Mouse (Mus musculus): ENCODE results near the gene Sez6l. TPM values are rescaled to one million over a fixed set of nuclear protein-coding genes. Genes with fewer than 3 reads are reported as not detected.

Gene Sez6l
- polyA plus RNA-seq, 1 experiment from 2014 or later = 46.3 TPM

- Histone ChIP-seq H3K9ac (replicated peaks; ENCODE audit: low read length) (no peak overlapping the region; the same call in 1 of the 2 replicates), H3K36me3 (ENCODE audit: control insufficient read depth, insufficient read depth, low read length) (peaks cover 49% of the 10 kb centered on the region), H3K27ac (replicated peaks; ENCODE audit: low read depth, low read length) (peak overlapping the region; percentile 78), H3K4me3 (replicated peaks; ENCODE audit: low read depth, low read length) (no peak overlapping the region), H3K4me1 (ENCODE audit: control insufficient read depth, insufficient read depth, low read length) (peaks cover 5% of the 10 kb centered on the region; the same call in 1 of the 2 replicates), H3K9me3 (ENCODE audit: control insufficient read depth, low read length) (no peaks in the 10 kb centered on the region), H3K27me3 (ENCODE audit: control insufficient read depth, insufficient read depth, low read length) (no peaks in the 10 kb centered on the region), H3K4me2 (ENCODE audit: low read length) (no peak overlapping the region)
- peak; percentile 44 for DNase-seq
- WGBS = 57% methylated on average over 9 of the region's 9 CpGs
- no peak for ATAC-seq (ENCODE audit: low FRiP score, low TSS enrichment)
Observed at GRCm38 (mm10) chr5:112382042-112382441, 194.9 kb downstream of the Sez6l start.

- peak overlapping the region; percentile 78 for H3K27ac ChIP-seq (replicated peaks; ENCODE audit: low read depth, low read length)
- DNase-seq (no peak), ATAC-seq (ENCODE audit: low FRiP score, low TSS enrichment) (no peak)
- H3K9me3 ChIP-seq (ENCODE audit: control insufficient read depth, low read length) = no peaks in the 10 kb centered on the region
- 86% methylated on average over 11 of the region's 11 CpGs for WGBS
- no peak overlapping the region for H3K4me3 ChIP-seq (replicated peaks; ENCODE audit: low read depth, low read length)
- no peaks in the 10 kb centered on the region for H3K27me3 ChIP-seq (ENCODE audit: control insufficient read depth, insufficient read depth, low read length)
- H3K4me1 ChIP-seq (ENCODE audit: control insufficient read depth, insufficient read depth, low read length) = peaks cover 5% of the 10 kb centered on the region; the same call in 1 of the 2 replicates
- H3K9ac ChIP-seq (replicated peaks; ENCODE audit: low read length) = no peak overlapping the region
- no peak overlapping the region for H3K4me2 ChIP-seq (ENCODE audit: low read length)
- H3K36me3 ChIP-seq (ENCODE audit: control insufficient read depth, insufficient read depth, low read length) = peaks cover 45% of the 10 kb centered on the region
Observed at GRCm38 (mm10) chr5:112381154-112381553, 195.8 kb downstream of the Sez6l start.

GRCm38 (mm10) chr5:112378716-112379115 lies 198.3 kb downstream of the Sez6l start:
- WGBS = 79% methylated on average over 6 of the region's 6 CpGs
- Histone ChIP-seq H3K4me2 (ENCODE audit: low read length) (no peak overlapping the region), H3K27me3 (ENCODE audit: control insufficient read depth, insufficient read depth, low read length) (no peaks in the 10 kb centered on the region), H3K36me3 (ENCODE audit: control insufficient read depth, insufficient read depth, low read length) (peaks cover 52% of the 10 kb centered on the region), H3K4me1 (ENCODE audit: control insufficient read depth, insufficient read depth, low read length) (peaks cover 5% of the 10 kb centered on the region; the same call in 1 of the 2 replicates), H3K4me3 (replicated peaks; ENCODE audit: low read depth, low read length) (no peak overlapping the region), H3K9ac (replicated peaks; ENCODE audit: low read length) (no peak overlapping the region), H3K27ac (replicated peaks; ENCODE audit: low read depth, low read length) (no peak overlapping the region), H3K9me3 (ENCODE audit: control insufficient read depth, low read length) (no peaks in the 10 kb centered on the region)
- ATAC-seq (ENCODE audit: low FRiP score, low TSS enrichment) (no peak), DNase-seq (no peak)

- ATAC-seq (ENCODE audit: low FRiP score, low TSS enrichment) (no peak), DNase-seq (no peak)
- WGBS = 87% methylated on average over 1 of the region's 1 CpGs
- H3K4me3 ChIP-seq (replicated peaks; ENCODE audit: low read depth, low read length) = no peak overlapping the region
- H3K27ac ChIP-seq (replicated peaks; ENCODE audit: low read depth, low read length) = no peak overlapping the region
- H3K9ac ChIP-seq (replicated peaks; ENCODE audit: low read length) = no peak overlapping the region
- no peaks in the 10 kb centered on the region for H3K27me3 ChIP-seq (ENCODE audit: control insufficient read depth, insufficient read depth, low read length)
- peaks cover 12% of the 10 kb centered on the region for H3K4me1 ChIP-seq (ENCODE audit: control insufficient read depth, insufficient read depth, low read length)
- H3K36me3 ChIP-seq (ENCODE audit: control insufficient read depth, insufficient read depth, low read length) = peaks cover 53% of the 10 kb centered on the region
- H3K9me3 ChIP-seq (ENCODE audit: control insufficient read depth, low read length) = no peaks in the 10 kb centered on the region
- H3K4me2 ChIP-seq (ENCODE audit: low read length) = no peak overlapping the region
Observed at GRCm38 (mm10) chr5:112377380-112377779, 199.6 kb downstream of the Sez6l start.

- Histone ChIP-seq H3K9ac (replicated peaks; ENCODE audit: low read length) (no peak overlapping the region), H3K27ac (replicated peaks; ENCODE audit: low read depth, low read length) (no peak overlapping the region), H3K9me3 (ENCODE audit: control insufficient read depth, low read length) (no peaks in the 10 kb centered on the region), H3K4me2 (ENCODE audit: low read length) (no peak overlapping the region), H3K27me3 (ENCODE audit: control insufficient read depth, insufficient read depth, low read length) (no peaks in the 10 kb centered on the region), H3K4me1 (ENCODE audit: control insufficient read depth, insufficient read depth, low read length) (peaks cover 20% of the 10 kb centered on the region), H3K4me3 (replicated peaks; ENCODE audit: low read depth, low read length) (no peak overlapping the region), H3K36me3 (ENCODE audit: control insufficient read depth, insufficient read depth, low read length) (peaks cover 50% of the 10 kb centered on the region)
- ATAC-seq (ENCODE audit: low FRiP score, low TSS enrichment) (no peak), DNase-seq (no peak)
- 96% methylated on average over 4 of the region's 4 CpGs for WGBS
Observed at GRCm38 (mm10) chr5:112376111-112376510, 200.9 kb downstream of the Sez6l start.

GRCm38 (mm10) chr5:112371933-112372332 lies 205.1 kb downstream of the Sez6l start:
- Histone ChIP-seq H3K36me3 (ENCODE audit: control insufficient read depth, insufficient read depth, low read length) (peaks cover 58% of the 10 kb centered on the region), H3K9me3 (ENCODE audit: control insufficient read depth, low read length) (no peaks in the 10 kb centered on the region), H3K4me3 (replicated peaks; ENCODE audit: low read depth, low read length) (no peak overlapping the region), H3K27ac (replicated peaks; ENCODE audit: low read depth, low read length) (peak overlapping the region; percentile 97), H3K9ac (replicated peaks; ENCODE audit: low read length) (peak overlapping the region; percentile 45; the same call in 1 of the 2 replicates), H3K4me2 (ENCODE audit: low read length) (peak overlapping the region; percentile 29), H3K27me3 (ENCODE audit: control insufficient read depth, insufficient read depth, low read length) (no peaks in the 10 kb centered on the region), H3K4me1 (ENCODE audit: control insufficient read depth, insufficient read depth, low read length) (peaks cover 40% of the 10 kb centered on the region)
- 3% methylated on average over 7 of the region's 7 CpGs for WGBS
- DNase-seq (peak; percentile 93), ATAC-seq (ENCODE audit: low FRiP score, low TSS enrichment) (peak; percentile 88)

- Histone ChIP-seq H3K4me1 (ENCODE audit: control insufficient read depth, insufficient read depth, low read length) (peaks cover 40% of the 10 kb centered on the region), H3K27ac (replicated peaks; ENCODE audit: low read depth, low read length) (peak overlapping the region; percentile 97), H3K9me3 (ENCODE audit: control insufficient read depth, low read length) (no peaks in the 10 kb centered on the region), H3K4me3 (replicated peaks; ENCODE audit: low read depth, low read length) (no peak overlapping the region), H3K27me3 (ENCODE audit: control insufficient read depth, insufficient read depth, low read length) (no peaks in the 10 kb centered on the region), H3K36me3 (ENCODE audit: control insufficient read depth, insufficient read depth, low read length) (peaks cover 54% of the 10 kb centered on the region), H3K4me2 (ENCODE audit: low read length) (no peak overlapping the region), H3K9ac (replicated peaks; ENCODE audit: low read length) (peak overlapping the region; percentile 31; the same call in 1 of the 2 replicates)
- ATAC-seq (ENCODE audit: low FRiP score, low TSS enrichment) = no peak
- DNase-seq = no peak
- 86% methylated on average over 12 of the region's 12 CpGs for WGBS
Observed at GRCm38 (mm10) chr5:112370236-112370813, 206.7 kb downstream of the Sez6l start.

GRCm38 (mm10) chr5:112369326-112369725 lies 207.7 kb downstream of the Sez6l start:
- peaks cover 54% of the 10 kb centered on the region for H3K36me3 ChIP-seq (ENCODE audit: control insufficient read depth, insufficient read depth, low read length)
- H3K27me3 ChIP-seq (ENCODE audit: control insufficient read depth, insufficient read depth, low read length) = no peaks in the 10 kb centered on the region
- no peaks in the 10 kb centered on the region for H3K9me3 ChIP-seq (ENCODE audit: control insufficient read depth, low read length)
- H3K4me2 ChIP-seq (ENCODE audit: low read length) = no peak overlapping the region
- H3K9ac ChIP-seq (replicated peaks; ENCODE audit: low read length) = peak overlapping the region; percentile 31; the same call in 1 of the 2 replicates
- no peak overlapping the region for H3K27ac ChIP-seq (replicated peaks; ENCODE audit: low read depth, low read length)
- WGBS = 84% methylated on average over 13 of the region's 13 CpGs
- H3K4me1 ChIP-seq (ENCODE audit: control insufficient read depth, insufficient read depth, low read length) = peaks cover 40% of the 10 kb centered on the region
- DNase-seq (no peak), ATAC-seq (ENCODE audit: low FRiP score, low TSS enrichment) (no peak)
- no peak overlapping the region for H3K4me3 ChIP-seq (replicated peaks; ENCODE audit: low read depth, low read length)
